Mouse (Mus musculus) thymus, postnatal 10 days (tissue): ENCODE results near the gene Gm49661.

ENCODE experiments used
- DNase-seq, 2 experiments: peaks; one replicate each; pipeline ENCODE4 v3.0.0; 2021; ENCODE audit warnings: low spot score in 2 of 2

The Gm49661 gene

GRCm38 (mm10) chr8:84967532-84968304 is 1.5 kb downstream of the Gm49661 start:
- DNase-seq: no peak

GRCm38 (mm10) chr8:84966603-84967002 is 2.6 kb downstream of the Gm49661 start:
- DNase-seq: no peak

- DNase-seq: peak; percentile 84 to 86
These were observed 3.4 kb downstream of the Gm49661 start for GRCm38 (mm10) chr8:84965731-84966291.

DNA sequence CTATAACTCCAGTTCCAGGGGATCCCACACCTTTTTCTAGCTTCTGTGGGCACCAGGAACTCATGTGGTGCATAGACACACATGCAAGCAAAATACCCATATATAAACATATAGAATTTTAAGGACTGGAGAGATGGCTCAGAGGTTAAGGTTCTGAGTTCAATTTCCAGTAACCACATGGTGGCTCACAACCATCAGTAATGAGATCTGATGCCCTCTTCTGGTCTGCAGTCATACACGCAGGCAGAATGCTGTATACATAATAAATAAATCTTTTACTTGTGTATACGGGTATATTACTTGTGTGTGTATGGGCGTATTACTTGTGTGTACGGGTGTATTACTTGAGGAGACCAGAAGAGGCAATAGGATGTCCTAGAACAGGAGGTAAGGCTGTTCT is 5.3 kb downstream of the Gm49661 start:
- no peak for DNase-seq

GRCm38 (mm10) chr8:84959811-84960210 is 9.4 kb downstream of the Gm49661 start:
- DNase-seq: no peak

- DNase-seq: peak; percentile 54 to 80
These were observed 12.5 kb downstream of the Gm49661 start for GRCm38 (mm10) chr8:84956768-84957167.

DNA sequence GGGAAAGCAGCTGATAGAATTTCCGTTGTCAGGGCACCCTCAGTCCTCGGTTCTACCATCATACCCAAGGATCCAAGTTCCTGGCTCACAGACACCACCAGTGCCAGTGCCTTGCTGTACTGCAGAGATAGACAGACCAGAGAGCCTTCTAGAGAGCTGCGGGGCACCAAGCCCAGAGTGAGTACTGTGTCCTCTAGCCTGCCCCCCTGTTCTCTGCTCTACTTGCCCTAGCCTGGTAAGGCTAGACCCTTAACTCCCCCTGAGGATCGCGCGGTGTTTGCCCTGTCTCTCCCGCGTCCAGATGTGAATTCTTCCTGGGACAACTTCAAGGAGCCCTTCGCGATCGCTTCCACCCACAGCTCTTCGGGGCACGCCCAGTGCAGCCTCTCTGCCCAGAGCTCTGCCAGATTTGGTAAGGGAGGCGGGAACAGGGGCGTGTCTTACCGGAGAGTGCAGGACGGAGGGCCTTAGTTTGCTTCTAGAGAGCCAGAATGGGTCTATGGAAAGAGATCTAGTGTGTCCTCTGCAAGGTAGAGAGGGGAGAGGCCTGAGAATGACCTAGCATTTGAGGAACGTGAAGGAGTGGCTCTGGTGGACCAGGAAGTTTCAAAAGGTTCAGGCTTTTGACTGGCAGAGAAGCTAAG is 16.5 kb downstream of the Gm49661 start:
- no peak for DNase-seq

DNA sequence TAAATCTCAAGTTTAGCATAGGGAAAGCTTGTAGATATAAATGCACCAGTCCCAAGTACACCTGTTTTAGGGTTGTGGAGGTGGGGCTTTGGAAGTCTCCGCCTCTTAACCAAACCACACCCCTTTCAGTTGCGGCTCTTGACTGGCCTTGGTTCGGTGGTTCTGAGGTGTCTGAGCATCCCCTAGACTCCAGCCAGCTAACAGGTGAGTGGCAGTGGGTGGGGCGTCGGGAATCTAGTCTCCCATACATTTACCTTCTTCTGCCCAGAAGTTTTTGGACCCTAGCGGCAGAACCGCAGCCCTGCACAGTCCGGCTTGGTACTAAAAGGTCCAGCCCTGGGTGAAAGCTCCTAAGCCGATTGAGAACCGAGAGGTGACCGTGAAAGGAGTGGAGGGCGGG is 19.5 kb downstream of the Gm49661 start:
- DNase-seq: no peak

DNA sequence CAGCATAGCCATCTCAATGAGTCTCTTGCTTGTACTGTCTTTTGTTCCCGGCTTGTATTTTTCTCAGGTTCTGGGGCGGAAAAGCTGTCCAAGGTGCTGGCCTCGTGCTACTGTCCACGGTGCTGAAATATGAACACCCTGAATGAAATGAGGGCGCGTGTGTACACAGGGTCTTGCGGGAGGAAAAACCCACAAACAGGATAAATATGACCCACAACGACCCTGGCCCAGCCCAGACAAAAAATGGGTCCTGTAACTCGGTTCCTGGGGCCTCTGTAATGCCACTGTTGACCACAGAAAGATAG is 22.0 kb downstream of the Gm49661 start:
- DNase-seq: no peak

DNA sequence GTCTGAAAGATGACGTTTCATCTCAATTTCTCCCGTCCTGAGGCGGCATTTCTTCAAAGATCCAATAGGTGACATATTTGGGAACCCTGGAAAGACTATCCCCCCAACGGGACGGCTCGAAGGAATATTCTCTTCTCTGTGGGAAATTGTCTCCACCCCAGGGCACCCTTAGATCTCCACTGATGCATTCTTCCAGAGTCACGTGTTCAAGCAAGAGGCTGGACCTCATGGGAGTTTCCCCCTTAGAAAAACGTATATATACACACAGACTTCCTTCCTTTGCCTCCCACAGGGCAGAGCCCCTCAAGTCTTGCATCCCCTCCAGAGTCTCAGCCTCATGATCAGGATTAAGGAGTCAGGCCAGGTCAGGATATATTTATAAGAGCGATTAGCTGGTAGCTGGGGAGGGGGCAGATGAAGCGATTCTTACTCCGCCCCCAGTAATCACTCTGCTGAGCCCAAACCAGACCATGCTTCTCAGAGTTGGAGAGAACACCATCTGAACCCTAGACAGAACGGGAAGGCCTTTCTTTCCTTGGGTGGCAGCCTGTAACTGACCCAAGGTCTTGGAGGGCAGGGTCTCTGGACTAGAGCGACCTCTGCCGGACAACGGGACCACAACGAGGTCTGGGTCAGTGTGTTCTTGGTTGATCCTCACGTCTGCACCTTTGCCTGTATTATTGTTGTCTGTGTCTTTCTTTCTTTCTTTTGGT is 22.5 kb downstream of the Gm49661 start, which contains the start of gene Rtbdn:
Gene Rtbdn, plus strand, starts transcription at position 464 of the 713 bp plus-strand sequence.
- no peak for DNase-seq

- no peak for DNase-seq
These were observed 23.4 kb downstream of the Gm49661 start for GRCm38 (mm10) chr8:84945633-84946527.

DNA sequence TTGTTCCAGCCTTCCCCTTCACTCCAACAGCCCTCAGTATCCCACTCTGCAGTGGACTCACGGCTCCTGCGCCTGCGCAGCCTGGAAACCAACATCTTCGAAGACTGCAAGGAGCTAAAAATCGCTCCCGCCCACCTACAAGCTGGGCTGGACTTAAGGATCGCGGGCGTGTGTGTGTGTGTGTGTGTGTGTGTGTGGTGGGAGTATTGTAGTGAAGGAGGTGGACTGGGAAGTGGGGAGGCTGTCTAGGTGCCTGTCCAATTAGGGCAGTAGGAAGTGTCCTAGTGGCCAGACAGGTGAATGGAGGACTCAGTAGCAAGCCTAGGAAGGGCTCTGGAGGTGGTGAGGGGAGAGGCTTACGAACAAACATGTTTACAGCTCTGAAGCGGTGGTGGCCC is 24.0 kb downstream of the Gm49661 start:
- no peak for DNase-seq

- DNase-seq: peak; percentile 36 to 39
These were observed 24.6 kb downstream of the Gm49661 start for GRCm38 (mm10) chr8:84944478-84945160.

DNA sequence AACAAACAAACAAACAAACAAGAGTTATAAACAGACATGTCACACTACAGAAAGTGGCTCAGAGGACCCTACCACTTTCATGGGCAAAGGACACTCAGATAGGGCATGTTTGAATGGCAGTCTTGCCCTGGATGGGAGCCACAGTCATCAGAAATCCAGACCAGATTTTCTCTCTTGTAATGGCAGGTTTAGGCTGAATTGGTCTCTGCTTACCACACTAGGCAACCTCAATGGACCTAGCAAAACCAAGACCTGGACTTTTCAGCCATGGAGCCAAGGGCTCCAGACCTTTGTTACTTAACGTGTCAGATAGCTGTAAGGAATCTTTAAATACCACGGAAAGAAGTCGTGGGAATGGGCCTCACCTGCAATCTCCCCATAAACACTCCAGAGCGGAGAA is 25.5 kb downstream of the Gm49661 start:
- DNase-seq: no peak

DNA sequence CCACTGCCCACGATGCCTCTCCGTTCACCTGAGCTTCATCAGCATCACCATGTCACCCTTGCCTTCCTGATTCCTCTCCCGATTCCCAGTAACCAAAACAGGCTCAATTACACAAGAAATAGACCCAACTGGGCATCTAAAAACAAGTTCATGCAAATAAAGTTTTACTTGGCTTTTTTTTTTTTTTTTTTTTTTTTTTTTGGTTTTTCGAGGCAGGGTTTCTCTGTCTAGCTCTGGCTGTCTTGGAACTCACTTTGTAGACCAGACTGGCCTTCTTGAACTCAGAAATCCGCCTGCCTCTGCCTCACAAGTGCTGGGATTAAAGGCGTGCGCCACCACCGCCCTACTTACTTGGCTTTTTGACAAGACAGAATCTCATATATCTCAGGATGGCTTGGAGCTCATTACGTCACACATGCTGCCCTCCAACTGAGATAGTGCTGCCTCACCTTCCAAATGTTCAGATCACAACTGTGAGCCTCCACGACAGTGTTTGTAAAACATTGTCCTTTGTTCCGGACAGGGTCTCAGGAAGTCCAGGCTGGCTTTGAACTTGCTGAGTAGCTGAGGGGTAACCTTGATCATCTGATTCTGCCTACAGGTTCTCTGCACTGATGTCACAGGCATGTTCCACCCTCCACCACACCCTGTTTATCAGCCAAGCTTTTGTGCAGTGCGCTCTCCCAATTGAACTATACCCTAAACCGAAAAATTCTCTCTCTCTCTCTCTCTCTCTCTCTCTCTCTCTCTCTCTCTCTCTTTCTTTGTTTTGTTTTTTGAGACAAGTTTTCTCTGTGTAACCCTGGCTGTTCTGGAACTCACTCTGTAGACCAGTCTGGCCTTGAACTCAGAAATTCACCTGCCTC is 31.4 kb downstream of the Gm49661 start:
- DNase-seq: no peak

- peak in 1 of 2 experiments; percentile 58 for DNase-seq
These were observed 32.2 kb downstream of the Gm49661 start, which contains the start of gene Mast1 for GRCm38 (mm10) chr8:84936962-84937546. Gene Mast1, minus strand, starts transcription at chr8:84937359.

DNA sequence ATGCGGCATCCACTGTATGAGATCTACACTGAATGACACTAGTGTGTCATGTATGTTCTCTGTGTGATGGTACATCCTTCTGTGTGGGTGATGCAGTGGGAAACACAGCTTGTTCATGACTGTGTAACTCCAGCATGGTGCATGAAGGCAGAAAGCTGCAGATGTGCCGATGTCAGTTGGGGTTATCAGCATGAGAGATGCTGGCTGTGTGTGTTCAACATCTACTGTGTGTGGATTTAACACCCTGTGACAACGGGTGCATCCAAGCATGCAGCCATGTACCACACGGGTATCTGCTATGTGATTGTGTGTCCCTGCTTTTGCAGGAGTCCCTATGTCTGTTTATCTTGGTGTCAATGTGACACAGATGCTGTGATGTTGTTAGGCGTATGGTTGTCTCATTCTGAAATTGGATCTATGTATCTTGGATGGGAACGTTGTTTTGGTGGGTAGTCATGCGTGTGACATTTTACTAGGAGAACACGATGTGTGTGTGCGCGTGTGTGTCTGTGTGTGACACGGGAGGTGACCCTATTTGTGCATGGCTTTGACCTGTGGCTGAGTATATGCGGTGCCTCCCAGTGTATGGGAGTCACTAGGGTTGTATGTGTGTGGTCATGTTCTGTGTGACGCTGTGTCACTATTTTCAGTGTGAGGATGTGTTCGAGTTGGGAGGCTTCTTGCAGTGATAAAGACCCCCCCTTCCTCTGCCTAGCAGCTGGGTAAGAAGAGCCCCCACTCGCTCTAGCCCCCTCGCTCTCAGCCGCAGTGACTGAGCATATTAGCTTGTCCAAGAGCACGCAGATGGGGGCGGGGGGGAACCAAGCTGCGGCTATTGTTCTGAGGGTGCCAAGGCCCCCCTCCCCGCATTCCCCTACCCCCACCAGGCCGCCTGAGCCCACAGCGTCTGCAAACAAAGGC is 32.9 kb downstream of the Gm49661 start:
- DNase-seq: no peak

- DNase-seq: no peak
These were observed 33.7 kb downstream of the Gm49661 start for GRCm38 (mm10) chr8:84935489-84935888.
